Mouse (Mus musculus): ENCODE measurements around the gene Fnbp1l. TPM values are rescaled to one million over a fixed set of nuclear protein-coding genes. Genes with fewer than 3 reads are reported as not detected.

Gene Fnbp1l
- polyA plus RNA-seq, 1 experiment from 2014 or later: 56.3 TPM

GRCm38 (mm10) chr3:122577360-122577759 lies 42.2 kb downstream of the Fnbp1l start:
- Histone ChIP-seq H3K27me3 (ENCODE audit: insufficient read depth, low read length) (no peaks in the 10 kb centered on the region), H3K9ac (no peak overlapping the region), H3K9me3 (ENCODE audit: low read depth, low read length) (no peaks in the 10 kb centered on the region), H3K27ac (ENCODE audit: low read depth) (no peak overlapping the region), H3K4me2 (no peak overlapping the region), H3K36me3 (ENCODE audit: insufficient read depth) (0 out of 2 replicates have a peak, but pooled peaks cover 6% of the 10 kb centered on the region), H3K4me3 (ENCODE audit: low read depth, low read length) (no peak overlapping the region), H3K4me1 (ENCODE audit: insufficient read depth) (0 out of 2 replicates have a peak, but pooled peaks cover 3% of the 10 kb centered on the region)
- DNase-seq: no peak
- ATAC-seq (ENCODE audit: insufficient read depth): no peak
- TF ChIP-seq CTCF (IDR thresholded peaks at IDR 0.05; ENCODE audit: low read depth): no peak

- TF ChIP-seq CTCF (IDR thresholded peaks at IDR 0.05; ENCODE audit: low read depth): no peak
- no peak for ATAC-seq (ENCODE audit: insufficient read depth)
- 77% methylated on average over 1 of the region's 1 CpGs for WGBS
- no peak for DNase-seq
- H3K4me1 ChIP-seq (ENCODE audit: insufficient read depth): 0 out of 2 replicates have a peak, but pooled peaks cover 3% of the 10 kb centered on the region
- H3K36me3 ChIP-seq (ENCODE audit: insufficient read depth): 0 out of 2 replicates have a peak, but pooled peaks cover 6% of the 10 kb centered on the region
- no peaks in the 10 kb centered on the region for H3K9me3 ChIP-seq (ENCODE audit: low read depth, low read length)
- H3K4me2 ChIP-seq: no peak overlapping the region
- H3K9ac ChIP-seq: no peak overlapping the region
- no peak overlapping the region for H3K4me3 ChIP-seq (ENCODE audit: low read depth, low read length)
- no peaks in the 10 kb centered on the region for H3K27me3 ChIP-seq (ENCODE audit: insufficient read depth, low read length)
- no peak overlapping the region for H3K27ac ChIP-seq (ENCODE audit: low read depth)
Measured at GRCm38 (mm10) chr3:122574921-122575320, 44.6 kb downstream of the Fnbp1l start.

GRCm38 (mm10) chr3:122573426-122574286 lies 45.9 kb downstream of the Fnbp1l start:
- WGBS: 71% methylated on average over 5 of the region's 5 CpGs
- no peak for TF ChIP-seq CTCF (IDR thresholded peaks at IDR 0.05; ENCODE audit: low read depth)
- H3K9ac ChIP-seq: no peak overlapping the region
- H3K36me3 ChIP-seq (ENCODE audit: insufficient read depth): 0 out of 2 replicates have a peak, but pooled peaks cover 8% of the 10 kb centered on the region
- H3K9me3 ChIP-seq (ENCODE audit: low read depth, low read length): no peaks in the 10 kb centered on the region
- ATAC-seq (ENCODE audit: insufficient read depth) (no peak), DNase-seq (peak; percentile 52)
- no peaks in the 10 kb centered on the region for H3K27me3 ChIP-seq (ENCODE audit: insufficient read depth, low read length)
- H3K4me2 ChIP-seq: no peak overlapping the region
- H3K4me1 ChIP-seq (ENCODE audit: insufficient read depth): 0 out of 2 replicates have a peak, but pooled peaks cover 3% of the 10 kb centered on the region
- no peak overlapping the region for H3K4me3 ChIP-seq (ENCODE audit: low read depth, low read length)
- no peak overlapping the region for H3K27ac ChIP-seq (ENCODE audit: low read depth)

GRCm38 (mm10) chr3:122566549-122566948 lies 53.0 kb downstream of the Fnbp1l start:
- Histone ChIP-seq H3K4me1 (ENCODE audit: insufficient read depth) (no peaks in the 10 kb centered on the region), H3K27ac (ENCODE audit: low read depth) (no peak overlapping the region), H3K4me3 (ENCODE audit: low read depth, low read length) (no peak overlapping the region), H3K9me3 (ENCODE audit: low read depth, low read length) (no peaks in the 10 kb centered on the region), H3K27me3 (ENCODE audit: insufficient read depth, low read length) (no peaks in the 10 kb centered on the region), H3K9ac (no peak overlapping the region), H3K36me3 (ENCODE audit: insufficient read depth) (peaks cover 34% of the 10 kb centered on the region), H3K4me2 (no peak overlapping the region)
- TF ChIP-seq CTCF (IDR thresholded peaks at IDR 0.05; ENCODE audit: low read depth): no peak
- DNase-seq: no peak
- ATAC-seq (ENCODE audit: insufficient read depth): no peak
- 66% methylated on average over 4 of the region's 4 CpGs for WGBS

GRCm38 (mm10) chr3:122566112-122566511 lies 53.4 kb downstream of the Fnbp1l start:
- H3K4me3 ChIP-seq (ENCODE audit: low read depth, low read length): no peak overlapping the region
- ATAC-seq (ENCODE audit: insufficient read depth) (no peak), DNase-seq (no peak)
- no peaks in the 10 kb centered on the region for H3K4me1 ChIP-seq (ENCODE audit: insufficient read depth)
- H3K9ac ChIP-seq: no peak overlapping the region
- no peaks in the 10 kb centered on the region for H3K9me3 ChIP-seq (ENCODE audit: low read depth, low read length)
- H3K27ac ChIP-seq (ENCODE audit: low read depth): no peak overlapping the region
- peaks cover 38% of the 10 kb centered on the region for H3K36me3 ChIP-seq (ENCODE audit: insufficient read depth)
- H3K4me2 ChIP-seq: no peak overlapping the region
- H3K27me3 ChIP-seq (ENCODE audit: insufficient read depth, low read length): no peaks in the 10 kb centered on the region
- WGBS: 76% methylated on average over 3 of the region's 3 CpGs
- no peak for TF ChIP-seq CTCF (IDR thresholded peaks at IDR 0.05; ENCODE audit: low read depth)

GRCm38 (mm10) chr3:122565285-122565684 lies 54.2 kb downstream of the Fnbp1l start:
- TF ChIP-seq CTCF (IDR thresholded peaks at IDR 0.05; ENCODE audit: low read depth): no peak
- DNase-seq (peak; percentile 7), ATAC-seq (ENCODE audit: insufficient read depth) (no peak)
- H3K4me2 ChIP-seq: no peak overlapping the region
- H3K36me3 ChIP-seq (ENCODE audit: insufficient read depth): peaks cover 43% of the 10 kb centered on the region
- 11% methylated on average over 7 of the region's 7 CpGs for WGBS
- H3K27me3 ChIP-seq (ENCODE audit: insufficient read depth, low read length): no peaks in the 10 kb centered on the region
- no peaks in the 10 kb centered on the region for H3K4me1 ChIP-seq (ENCODE audit: insufficient read depth)
- H3K4me3 ChIP-seq (ENCODE audit: low read depth, low read length): no peak overlapping the region
- peak overlapping the region; percentile 12; the same call in 1 of the 2 replicates for H3K27ac ChIP-seq (ENCODE audit: low read depth)
- no peaks in the 10 kb centered on the region for H3K9me3 ChIP-seq (ENCODE audit: low read depth, low read length)
- no peak overlapping the region for H3K9ac ChIP-seq

- Histone ChIP-seq H3K9ac (no peak overlapping the region), H3K4me1 (ENCODE audit: insufficient read depth) (no peaks in the 10 kb centered on the region), H3K9me3 (ENCODE audit: low read depth, low read length) (no peaks in the 10 kb centered on the region), H3K4me3 (ENCODE audit: low read depth, low read length) (no peak overlapping the region), H3K36me3 (ENCODE audit: insufficient read depth) (peaks cover 21% of the 10 kb centered on the region), H3K27me3 (ENCODE audit: insufficient read depth, low read length) (no peaks in the 10 kb centered on the region), H3K27ac (ENCODE audit: low read depth) (no peak overlapping the region), H3K4me2 (no peak overlapping the region)
- 51% methylated on average over 2 of the region's 2 CpGs for WGBS
- TF ChIP-seq CTCF (IDR thresholded peaks at IDR 0.05; ENCODE audit: low read depth): no peak
- DNase-seq: no peak
- no peak for ATAC-seq (ENCODE audit: insufficient read depth)
Measured at GRCm38 (mm10) chr3:122557766-122558165, 61.7 kb downstream of the Fnbp1l start.
